Mouse (Mus musculus) stomach, embryonic 14.5 days (tissue): ENCODE results near the gene Tmem102. TPM values are rescaled to one million over a fixed set of nuclear protein-coding genes. Genes with fewer than 3 reads are reported as not detected.

Experiments used
- ATAC-seq: fragments of 200-750 bp; cut with Nextera tagmentation; 2 replicates; pipeline ENCODE4 v1.8.0; 2017; ENCODE audit warnings: low read depth, moderate TSS enrichment; ENCODE audit not compliant: insufficient number of reproducible peaks, insufficient read depth, low FRiP score
- H3K27ac ChIP-seq: fragments of 300-500 bp; sonication (generic); 2 replicates; pipeline ENCODE4 v1.5.1; 2014; ENCODE audit warnings: mild to moderate bottlenecking, low read length, moderate library complexity, mixed read lengths
- H3K27me3 ChIP-seq: fragments of 300-500 bp; sonication (generic); 2 replicates; pipeline ENCODE4 v1.6.1; 2014; ENCODE audit warnings: low read length, control low read depth, mixed read lengths; ENCODE audit not compliant: control insufficient read depth, insufficient read depth
- H3K36me3 ChIP-seq: fragments of 300-500 bp; sonication (generic); 2 replicates; pipeline ENCODE4 v1.6.1; 2014; ENCODE audit warnings: mild to moderate bottlenecking, control low read depth, low read length, moderate library complexity, mixed read lengths; ENCODE audit not compliant: control insufficient read depth, insufficient read depth
- H3K4me1 ChIP-seq: fragments of 300-500 bp; sonication (generic); 2 replicates; pipeline ENCODE4 v1.6.1; 2014; ENCODE audit warnings: low read length, control low read depth, mixed read lengths; ENCODE audit not compliant: control insufficient read depth, insufficient read depth
- H3K4me2 ChIP-seq: fragments of 300-500 bp; sonication (generic); replicated peaks from 2 replicates; pipeline ENCODE4 v1.6.1; 2014; ENCODE audit warnings: low read depth, low read length, control low read depth
- H3K4me3 ChIP-seq: fragments of 300-500 bp; sonication (generic); 2 replicates; pipeline ENCODE4 v1.5.1; 2014; ENCODE audit warnings: low read depth, low read length, control low read depth
- H3K9ac ChIP-seq: fragments of 300-500 bp; sonication (generic); replicated peaks from 2 replicates; pipeline ENCODE4 v1.6.1; 2014; ENCODE audit warnings: low read depth, mild to moderate bottlenecking, control low read depth, low read length, moderate library complexity, mixed read lengths
- H3K9me3 ChIP-seq: fragments of 300-500 bp; sonication (generic); 2 replicates; pipeline ENCODE4 v1.6.1; 2016; ENCODE audit warnings: low read depth, low read length, control low read depth; ENCODE audit not compliant: control insufficient read depth
- WGBS: fragments of 180-500 bp; shearing (Covaris S2); extraction: QIAGEN DNeasy Blood & Tissue Kit; methylation state at CpG from one replicate; pipeline ENCODE4 v1.1.7; 2014; 5-methylcytosine and 5-hydroxymethylcytosine counted together
- polyA plus RNA-seq: library from polyadenylated mRNA; unstranded; fragments of >200 nt; fragmentation: Nextera tagmentation; extraction: Ambion mirVana; gene quantifications from 2 replicates; pipeline ENCODE4 v1.2.1, GENCODE M21; 2014

Gene Tmem102
- polyA plus RNA-seq, 1 experiment from 2014 or later: 12.2 TPM

DNA sequence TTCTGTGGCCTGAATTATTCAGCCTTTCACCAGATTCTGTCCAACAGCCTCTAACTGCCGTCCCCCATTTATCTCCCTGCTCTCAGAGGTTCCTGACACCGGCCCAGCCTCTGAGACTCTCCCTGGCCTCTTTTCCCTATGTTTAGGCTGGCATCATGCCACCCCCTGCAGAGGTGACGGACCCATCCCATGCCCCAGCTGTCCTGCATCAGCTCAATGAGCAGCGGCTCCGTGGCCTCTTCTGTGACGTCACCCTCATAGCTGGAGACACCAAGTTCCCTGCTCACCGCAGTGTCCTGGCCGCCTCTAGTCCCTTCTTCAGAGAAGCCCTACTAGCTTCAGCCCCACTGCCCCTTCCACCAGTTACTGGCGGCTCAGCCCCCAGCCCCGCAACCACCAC, 29.7 kb downstream of the Tmem102 start:
- peaks cover 6% of the 10 kb centered on the region; the same call in 1 of the 2 replicates for H3K36me3 ChIP-seq
- H3K9me3 ChIP-seq: no peaks in the 10 kb centered on the region
- H3K27ac ChIP-seq: no peak overlapping the region
- 52% methylated on average over 10 of the region's 10 CpGs for WGBS
- no peak overlapping the region for H3K9ac ChIP-seq
- no peaks in the 10 kb centered on the region for H3K4me1 ChIP-seq
- no peak overlapping the region for H3K4me3 ChIP-seq
- H3K4me2 ChIP-seq: no peak overlapping the region
- ATAC-seq: no peak
- no peaks in the 10 kb centered on the region for H3K27me3 ChIP-seq

DNA sequence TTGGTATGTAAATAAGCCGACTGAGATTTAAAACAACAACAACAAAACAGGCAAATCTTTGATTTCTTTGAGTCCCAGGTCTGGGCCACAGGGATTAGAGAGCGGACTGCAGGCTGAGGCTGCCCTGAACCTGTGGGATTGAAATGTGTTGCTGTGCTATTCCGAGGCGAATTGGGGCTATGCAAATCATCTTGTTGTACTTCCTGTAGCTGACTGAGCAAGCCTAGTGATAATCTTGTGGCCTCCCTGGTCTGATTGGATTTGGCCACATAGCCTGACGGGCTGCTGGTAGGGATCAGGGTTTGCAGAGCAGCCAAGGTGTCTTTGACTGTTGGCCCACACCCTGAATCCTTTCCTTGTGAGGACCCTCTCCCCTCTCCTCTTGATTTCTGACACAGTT, 30.5 kb downstream of the Tmem102 start:
- H3K9ac ChIP-seq: no peak overlapping the region
- H3K4me2 ChIP-seq: no peak overlapping the region
- H3K36me3 ChIP-seq: peaks cover 6% of the 10 kb centered on the region; the same call in 1 of the 2 replicates
- no peaks in the 10 kb centered on the region for H3K4me1 ChIP-seq
- H3K4me3 ChIP-seq: no peak overlapping the region
- 66% methylated on average over 5 of the region's 5 CpGs for WGBS
- H3K9me3 ChIP-seq: no peaks in the 10 kb centered on the region
- H3K27me3 ChIP-seq: no peaks in the 10 kb centered on the region
- no peak overlapping the region for H3K27ac ChIP-seq
- no peak for ATAC-seq

DNA sequence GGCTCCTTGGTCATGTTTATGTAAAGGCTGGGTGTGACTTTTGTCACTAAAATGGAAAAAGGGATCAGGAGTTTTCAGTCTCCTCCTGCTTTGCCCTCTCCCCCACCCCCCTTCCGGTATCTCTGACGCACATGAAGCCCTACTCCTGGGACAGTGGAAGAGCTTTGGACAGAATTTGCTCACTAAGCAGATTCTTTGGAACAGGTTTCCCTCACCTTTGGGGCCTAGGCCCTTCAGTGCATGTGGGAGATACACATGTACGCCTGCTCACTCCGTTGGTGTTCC, 37.9 kb downstream of the Tmem102 start:
- ATAC-seq: no peak
- 39% methylated on average over 4 of the region's 4 CpGs for WGBS
- H3K27me3 ChIP-seq: no peaks in the 10 kb centered on the region

DNA sequence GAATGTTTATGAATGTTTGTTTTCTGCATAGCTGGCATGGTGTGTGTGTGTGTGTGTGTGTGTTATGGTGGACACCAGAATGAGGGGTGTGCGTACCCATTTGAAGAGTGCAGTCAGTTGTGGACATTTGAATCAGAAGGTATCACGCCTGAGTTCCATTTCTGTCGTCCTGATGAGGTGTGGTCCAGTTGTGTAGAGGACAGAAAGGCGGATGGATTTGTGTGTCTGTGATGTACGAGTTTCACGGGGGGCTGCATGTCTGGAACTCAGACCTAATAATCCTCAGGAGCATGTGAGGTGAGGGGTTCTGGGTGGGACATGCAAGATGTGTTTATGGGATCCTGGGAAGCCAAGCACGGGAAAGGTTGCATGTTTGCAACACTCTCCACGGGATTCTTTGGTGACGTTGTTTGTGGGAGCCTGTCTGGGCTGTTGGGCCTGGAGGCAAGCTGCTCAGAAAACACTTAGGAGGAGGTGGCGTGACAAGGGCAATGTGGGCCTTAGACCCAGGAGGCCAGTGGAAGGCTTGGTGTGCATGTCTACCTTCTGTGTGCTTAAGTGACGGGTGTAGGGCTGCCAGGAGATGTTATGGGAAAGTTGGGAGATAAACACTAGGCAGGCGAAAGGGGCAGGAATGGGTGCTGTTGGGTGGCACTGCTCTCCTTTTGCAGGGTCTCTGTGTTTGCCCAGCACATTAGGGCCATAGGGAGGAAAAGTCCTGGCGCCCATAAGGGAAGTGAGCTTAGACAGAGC, 38.4 kb downstream of the Tmem102 start:
- Histone ChIP-seq H3K36me3 (no peaks in the 10 kb centered on the region), H3K9ac (peak overlapping the region; percentile 21; the same call in 1 of the 2 replicates), H3K9me3 (no peaks in the 10 kb centered on the region), H3K27ac (peak overlapping the region; percentile 90), H3K4me2 (peak overlapping the region; percentile 73), H3K27me3 (no peaks in the 10 kb centered on the region), H3K4me1 (peaks cover 19% of the 10 kb centered on the region), H3K4me3 (peak overlapping the region; percentile 95)
- WGBS: 47% methylated on average over 13 of the region's 13 CpGs
- ATAC-seq: no peak

More for the DNA sequence above, 37.9 kb downstream of the Tmem102 start:
- Histone ChIP-seq H3K27ac (peak overlapping the region; percentile 48; the same call in 1 of the 2 replicates), H3K36me3 (no peaks in the 10 kb centered on the region), H3K4me2 (peak overlapping the region; percentile 73), H3K9me3 (no peaks in the 10 kb centered on the region), H3K9ac (peak overlapping the region; percentile 21; the same call in 1 of the 2 replicates), H3K4me1 (peaks cover 19% of the 10 kb centered on the region), H3K4me3 (peak overlapping the region; percentile 95; the same call in 1 of the 2 replicates)

DNA sequence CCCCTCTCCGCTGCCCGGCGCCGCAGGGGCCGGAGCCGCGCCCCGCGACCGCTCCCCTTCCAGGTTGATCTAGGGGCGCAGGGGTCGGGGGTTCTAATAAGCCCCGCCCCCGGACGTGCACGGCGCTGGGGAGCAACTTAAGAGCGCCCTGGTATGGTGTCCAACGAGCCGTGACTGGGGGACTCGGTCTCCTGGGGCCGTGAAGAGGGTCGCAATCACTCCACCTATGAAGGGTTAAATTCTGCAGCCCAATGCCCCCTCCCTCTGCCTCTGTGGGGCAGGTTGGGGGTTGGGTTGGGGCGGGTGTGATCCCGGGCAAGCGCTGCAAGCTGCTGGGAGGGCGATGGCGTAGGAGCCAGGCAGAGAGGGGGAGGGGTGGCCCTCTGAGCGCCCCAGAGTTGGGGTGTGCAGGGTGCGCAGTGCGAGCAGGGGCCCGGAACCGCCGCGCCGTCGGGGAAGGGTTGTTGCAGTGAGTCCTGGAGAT, 39.3 kb downstream of the Tmem102 start:
- Histone ChIP-seq H3K4me1 (peaks cover 19% of the 10 kb centered on the region), H3K27ac (peak overlapping the region; percentile 90), H3K9me3 (no peaks in the 10 kb centered on the region), H3K36me3 (no peaks in the 10 kb centered on the region), H3K4me2 (peak overlapping the region; percentile 73), H3K9ac (peak overlapping the region; percentile 97), H3K4me3 (peak overlapping the region; percentile 95), H3K27me3 (no peaks in the 10 kb centered on the region)
- WGBS: 1% methylated on average over 33 of the region's 37 CpGs
- ATAC-seq: peak; percentile 85

DNA sequence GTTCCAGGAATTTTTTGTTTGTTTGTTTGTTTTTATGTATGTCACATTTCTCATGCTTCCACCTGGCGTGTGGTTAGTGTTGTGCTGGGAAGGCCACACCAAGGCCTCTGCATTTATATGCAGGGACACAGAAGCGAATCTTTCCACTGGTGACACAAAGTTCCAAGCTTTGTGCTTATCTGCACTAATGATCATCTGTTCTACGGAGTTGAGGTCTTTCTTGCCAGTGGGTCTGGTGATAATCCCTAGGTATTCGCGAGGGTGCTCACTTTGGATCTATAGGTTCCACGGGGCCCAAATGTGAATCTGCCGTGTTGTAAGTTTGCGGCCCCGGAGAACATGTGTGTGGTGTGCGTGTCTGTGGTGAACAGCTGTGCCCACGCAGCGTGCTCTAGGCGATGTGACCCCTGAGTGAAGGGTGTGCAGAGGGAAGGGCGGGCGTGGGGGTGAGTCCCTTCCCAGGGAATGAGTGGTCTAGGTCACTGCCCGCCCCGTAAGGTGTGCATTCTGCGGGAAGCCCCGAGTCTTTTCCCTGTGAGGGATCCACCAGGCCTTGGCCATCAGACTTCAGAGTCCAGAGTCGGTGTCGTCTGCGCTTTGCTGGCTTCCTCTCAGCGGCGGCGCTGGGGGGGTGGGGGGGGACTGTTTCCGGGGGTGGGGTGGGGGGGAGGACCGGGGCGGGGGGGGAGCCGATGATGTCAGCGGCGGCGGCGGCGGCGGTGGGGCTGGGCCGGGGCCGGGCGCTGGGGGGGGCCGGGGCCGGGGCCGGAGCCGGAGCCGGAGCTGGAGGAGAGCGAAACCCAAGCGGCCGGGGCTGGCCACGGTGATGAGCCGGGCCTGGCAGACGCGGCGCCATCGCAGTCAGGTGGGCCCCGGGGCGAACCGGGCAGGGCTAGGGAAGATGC, 40.0 kb downstream of the Tmem102 start, which contains the start of gene Zbtb4:
Gene Zbtb4 (plus strand): TSS at position 692 of the 905 bp plus-strand sequence.
- Histone ChIP-seq H3K36me3 (no peaks in the 10 kb centered on the region), H3K9ac (peak within 1 kb of the TSS; percentile 97), H3K27ac (peak within 1 kb of the TSS; percentile 90), H3K4me3 (peak within 1 kb of the TSS; percentile 95), H3K4me1 (peaks cover 19% of the 10 kb centered on the region), H3K27me3 (no peaks in the 10 kb centered on the region), H3K9me3 (no peaks in the 10 kb centered on the region), H3K4me2 (peak within 1 kb of the TSS; percentile 73)
- 18% methylated on average over 39 of the region's 55 CpGs for WGBS
- ATAC-seq: peak; percentile 35; the same call in 1 of the 2 replicates

DNA sequence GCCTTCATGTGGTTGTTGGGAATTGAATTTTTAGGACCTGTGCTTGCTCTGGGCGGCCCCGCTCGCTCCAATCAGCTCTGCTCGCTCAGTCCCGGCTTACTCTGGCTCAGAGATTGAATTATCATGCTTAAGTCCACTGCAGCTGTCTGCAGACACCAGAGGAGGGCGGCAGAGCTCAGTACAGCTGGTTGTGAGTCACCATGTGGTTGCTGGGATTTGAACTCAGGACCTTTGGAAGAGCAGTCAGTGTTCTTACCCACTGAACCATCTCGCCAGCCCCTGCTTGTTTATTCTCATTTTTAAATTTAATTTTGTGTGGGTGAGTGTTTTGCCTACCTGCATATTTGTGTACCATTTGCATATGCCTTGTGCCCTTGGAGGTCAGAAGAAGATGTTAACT, 41.9 kb downstream of the Tmem102 start:
- Histone ChIP-seq H3K27me3 (no peaks in the 10 kb centered on the region), H3K9me3 (no peaks in the 10 kb centered on the region), H3K36me3 (no peaks in the 10 kb centered on the region), H3K4me3 (no peak overlapping the region), H3K4me2 (no peak overlapping the region), H3K9ac (no peak overlapping the region), H3K27ac (no peak overlapping the region), H3K4me1 (peaks cover 27% of the 10 kb centered on the region)
- 74% methylated on average over 7 of the region's 7 CpGs for WGBS
- ATAC-seq: no peak

DNA sequence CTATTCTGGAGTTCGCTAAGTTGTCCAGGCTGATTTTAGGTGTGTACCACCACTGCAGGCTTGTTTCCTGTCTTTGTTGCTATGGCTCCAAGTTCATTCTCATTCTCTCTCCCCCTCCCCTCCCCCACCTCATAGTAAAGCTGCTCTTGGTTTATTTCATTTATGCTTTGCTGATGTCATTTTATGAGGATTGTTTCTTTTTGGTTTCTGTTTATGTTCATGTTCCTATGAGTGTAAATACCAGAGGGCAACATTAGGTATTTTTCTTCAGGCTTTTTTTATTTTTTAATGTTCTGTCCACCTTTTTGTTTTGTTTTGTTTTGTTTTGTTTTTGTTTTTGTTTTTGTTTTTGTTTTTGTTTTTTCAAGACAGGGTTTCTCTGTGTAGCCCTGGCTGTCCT, 43.6 kb downstream of the Tmem102 start, which contains the start of gene Slc35g3:
Gene Slc35g3 (minus strand): TSS at position 101 of the 400 bp plus-strand sequence.
- H3K4me2 ChIP-seq: no peak within 1 kb of the TSS
- no peaks in the 10 kb centered on the region for H3K9me3 ChIP-seq
- no peaks in the 10 kb centered on the region for H3K27me3 ChIP-seq
- peaks cover 18% of the 10 kb centered on the region for H3K4me1 ChIP-seq
- H3K4me3 ChIP-seq: no peak within 1 kb of the TSS
- 78% methylated on average over 1 of the region's 1 CpGs for WGBS
- no peak within 1 kb of the TSS for H3K9ac ChIP-seq
- H3K36me3 ChIP-seq: no peaks in the 10 kb centered on the region
- no peak for ATAC-seq
- H3K27ac ChIP-seq: no peak within 1 kb of the TSS
